Mouse (Mus musculus) liver, embryonic 14.5 days (tissue): ENCODE results near the gene Enpp4.

Experiments used
- CTCF ChIP-seq: IDR thresholded peaks from 2 replicates; pipeline ENCODE4 v1.5.1; 2016; ENCODE audit warnings: antibody characterized with exemption, low read depth, control low read depth
- EP300 ChIP-seq: IDR thresholded peaks from 2 replicates; pipeline ENCODE4 v1.6.1; 2016; ENCODE audit warnings: antibody characterized with exemption, low read depth

- TF ChIP-seq EP300 (no peak), CTCF (no peak)
Measured at GRCm38 (mm10) chr17:44116584-44116983, 11.0 kb upstream of the Enpp4 start.
